Mouse (Mus musculus): Measurements from ENCODE around the gene Ppp2r3a. TPM values are rescaled to one million over a fixed set of nuclear protein-coding genes. Genes with fewer than 3 reads are reported as not detected.

Gene Ppp2r3a
- polyA plus RNA-seq, 1 experiment from 2014 or later, result 40.0 TPM

GRCm38 (mm10) chr9:101160092-101160491, 91.5 kb downstream of the Ppp2r3a start:
- 0 out of 2 replicates have a peak overlapping the region, but pooled peaks have one; percentile 20 for H3K27ac ChIP-seq (replicated peaks; ENCODE audit: low read depth, low read length)
- no peak overlapping the region for H3K4me2 ChIP-seq (ENCODE audit: low read length)
- DNase-seq (no peak), ATAC-seq (ENCODE audit: low FRiP score, low TSS enrichment) (no peak)
- no peak overlapping the region for H3K4me3 ChIP-seq (replicated peaks; ENCODE audit: low read depth, low read length)
- WGBS, result 83% methylated on average over 5 of the region's 5 CpGs
- no peak overlapping the region for H3K9ac ChIP-seq (replicated peaks; ENCODE audit: low read length)
- no peaks in the 10 kb centered on the region for H3K36me3 ChIP-seq (ENCODE audit: control insufficient read depth, insufficient read depth, low read length)
- no peaks in the 10 kb centered on the region for H3K9me3 ChIP-seq (ENCODE audit: control insufficient read depth, low read length)
- no peaks in the 10 kb centered on the region for H3K27me3 ChIP-seq (ENCODE audit: control insufficient read depth, insufficient read depth, low read length)
- H3K4me1 ChIP-seq (ENCODE audit: control insufficient read depth, insufficient read depth, low read length), result no peaks in the 10 kb centered on the region

- Histone ChIP-seq H3K4me1 (ENCODE audit: control insufficient read depth, insufficient read depth, low read length) (no peaks in the 10 kb centered on the region), H3K27ac (replicated peaks; ENCODE audit: low read depth, low read length) (no peak overlapping the region), H3K9ac (replicated peaks; ENCODE audit: low read length) (no peak overlapping the region), H3K27me3 (ENCODE audit: control insufficient read depth, insufficient read depth, low read length) (no peaks in the 10 kb centered on the region), H3K9me3 (ENCODE audit: control insufficient read depth, low read length) (no peaks in the 10 kb centered on the region), H3K36me3 (ENCODE audit: control insufficient read depth, insufficient read depth, low read length) (no peaks in the 10 kb centered on the region), H3K4me3 (replicated peaks; ENCODE audit: low read depth, low read length) (no peak overlapping the region), H3K4me2 (ENCODE audit: low read length) (no peak overlapping the region)
- 96% methylated on average over 1 of the region's 1 CpGs for WGBS
- ATAC-seq (ENCODE audit: low FRiP score, low TSS enrichment), result no peak
- peak; percentile 79 for DNase-seq
These were observed 92.2 kb downstream of the Ppp2r3a start for GRCm38 (mm10) chr9:101159431-101159830.

GRCm38 (mm10) chr9:101152872-101153271, 98.7 kb downstream of the Ppp2r3a start:
- Histone ChIP-seq H3K27me3 (ENCODE audit: control insufficient read depth, insufficient read depth, low read length) (no peaks in the 10 kb centered on the region), H3K27ac (replicated peaks; ENCODE audit: low read depth, low read length) (no peak overlapping the region), H3K4me1 (ENCODE audit: control insufficient read depth, insufficient read depth, low read length) (no peaks in the 10 kb centered on the region), H3K36me3 (ENCODE audit: control insufficient read depth, insufficient read depth, low read length) (0 out of 2 replicates have a peak, but pooled peaks cover 7% of the 10 kb centered on the region), H3K9ac (replicated peaks; ENCODE audit: low read length) (no peak overlapping the region), H3K9me3 (ENCODE audit: control insufficient read depth, low read length) (no peaks in the 10 kb centered on the region), H3K4me3 (replicated peaks; ENCODE audit: low read depth, low read length) (no peak overlapping the region), H3K4me2 (ENCODE audit: low read length) (no peak overlapping the region)
- ATAC-seq (ENCODE audit: low FRiP score, low TSS enrichment), result no peak
- peak; percentile 38 for DNase-seq
- 80% methylated on average over 5 of the region's 5 CpGs for WGBS

- 97% methylated on average over 4 of the region's 4 CpGs for whole genome bisulfite sequencing
- Histone ChIP-seq H3K9me3 (ENCODE audit: control insufficient read depth, low read length) (no peaks in the 10 kb centered on the region), H3K36me3 (ENCODE audit: control insufficient read depth, insufficient read depth, low read length) (peaks cover 36% of the 10 kb centered on the region), H3K4me3 (replicated peaks; ENCODE audit: low read depth, low read length) (no peak overlapping the region), H3K27me3 (ENCODE audit: control insufficient read depth, insufficient read depth, low read length) (no peaks in the 10 kb centered on the region), H3K9ac (replicated peaks; ENCODE audit: low read length) (no peak overlapping the region), H3K4me1 (ENCODE audit: control insufficient read depth, insufficient read depth, low read length) (no peaks in the 10 kb centered on the region), H3K4me2 (ENCODE audit: low read length) (no peak overlapping the region), H3K27ac (replicated peaks; ENCODE audit: low read depth, low read length) (no peak overlapping the region)
- DNase-seq (no peak), ATAC-seq (ENCODE audit: low FRiP score, low TSS enrichment) (no peak)
These were observed 108.0 kb downstream of the Ppp2r3a start for GRCm38 (mm10) chr9:101143635-101144034.

- Histone ChIP-seq H3K36me3 (ENCODE audit: control insufficient read depth, insufficient read depth, low read length) (peaks cover 21% of the 10 kb centered on the region), H3K4me2 (ENCODE audit: low read length) (no peak overlapping the region), H3K4me1 (ENCODE audit: control insufficient read depth, insufficient read depth, low read length) (no peaks in the 10 kb centered on the region), H3K27ac (replicated peaks; ENCODE audit: low read depth, low read length) (no peak overlapping the region), H3K4me3 (replicated peaks; ENCODE audit: low read depth, low read length) (no peak overlapping the region), H3K9ac (replicated peaks; ENCODE audit: low read length) (no peak overlapping the region), H3K9me3 (ENCODE audit: control insufficient read depth, low read length) (no peaks in the 10 kb centered on the region), H3K27me3 (ENCODE audit: control insufficient read depth, insufficient read depth, low read length) (no peaks in the 10 kb centered on the region)
- DNase-seq (no peak), ATAC-seq (ENCODE audit: low FRiP score, low TSS enrichment) (no peak)
- WGBS, result 90% methylated on average over 8 of the region's 8 CpGs
These were observed 137.3 kb downstream of the Ppp2r3a start for GRCm38 (mm10) chr9:101114182-101114884.

- H3K36me3 ChIP-seq (ENCODE audit: control insufficient read depth, insufficient read depth, low read length), result peaks cover 21% of the 10 kb centered on the region
- 96% methylated on average over 4 of the region's 4 CpGs for WGBS
- no peak overlapping the region for H3K9ac ChIP-seq (replicated peaks; ENCODE audit: low read length)
- ATAC-seq (ENCODE audit: low FRiP score, low TSS enrichment) (no peak), DNase-seq (no peak)
- H3K4me1 ChIP-seq (ENCODE audit: control insufficient read depth, insufficient read depth, low read length), result no peaks in the 10 kb centered on the region
- H3K27ac ChIP-seq (replicated peaks; ENCODE audit: low read depth, low read length), result no peak overlapping the region
- no peak overlapping the region for H3K4me3 ChIP-seq (replicated peaks; ENCODE audit: low read depth, low read length)
- no peaks in the 10 kb centered on the region for H3K27me3 ChIP-seq (ENCODE audit: control insufficient read depth, insufficient read depth, low read length)
- no peak overlapping the region for H3K4me2 ChIP-seq (ENCODE audit: low read length)
- H3K9me3 ChIP-seq (ENCODE audit: control insufficient read depth, low read length), result no peaks in the 10 kb centered on the region
These were observed 138.3 kb downstream of the Ppp2r3a start for GRCm38 (mm10) chr9:101113317-101113716.

- no peak overlapping the region for H3K9ac ChIP-seq (replicated peaks; ENCODE audit: low read length)
- DNase-seq, result peak; percentile 51
- no peak overlapping the region for H3K4me2 ChIP-seq (ENCODE audit: low read length)
- no peaks in the 10 kb centered on the region for H3K9me3 ChIP-seq (ENCODE audit: control insufficient read depth, low read length)
- WGBS, result 58% methylated on average over 3 of the region's 3 CpGs
- no peaks in the 10 kb centered on the region for H3K27me3 ChIP-seq (ENCODE audit: control insufficient read depth, insufficient read depth, low read length)
- 0 out of 2 replicates have a peak overlapping the region, but pooled peaks have one; percentile 13 for H3K27ac ChIP-seq (replicated peaks; ENCODE audit: low read depth, low read length)
- H3K4me3 ChIP-seq (replicated peaks; ENCODE audit: low read depth, low read length), result no peak overlapping the region
- no peaks in the 10 kb centered on the region for H3K4me1 ChIP-seq (ENCODE audit: control insufficient read depth, insufficient read depth, low read length)
- H3K36me3 ChIP-seq (ENCODE audit: control insufficient read depth, insufficient read depth, low read length), result peaks cover 33% of the 10 kb centered on the region
- no peak for ATAC-seq (ENCODE audit: low FRiP score, low TSS enrichment)
These were observed 141.6 kb downstream of the Ppp2r3a start for GRCm38 (mm10) chr9:101110013-101110412.

GRCm38 (mm10) chr9:101107386-101107785, 144.2 kb downstream of the Ppp2r3a start:
- Histone ChIP-seq H3K4me1 (ENCODE audit: control insufficient read depth, insufficient read depth, low read length) (no peaks in the 10 kb centered on the region), H3K27ac (replicated peaks; ENCODE audit: low read depth, low read length) (no peak overlapping the region), H3K4me2 (ENCODE audit: low read length) (no peak overlapping the region), H3K9me3 (ENCODE audit: control insufficient read depth, low read length) (no peaks in the 10 kb centered on the region), H3K9ac (replicated peaks; ENCODE audit: low read length) (no peak overlapping the region), H3K27me3 (ENCODE audit: control insufficient read depth, insufficient read depth, low read length) (no peaks in the 10 kb centered on the region), H3K36me3 (ENCODE audit: control insufficient read depth, insufficient read depth, low read length) (peaks cover 30% of the 10 kb centered on the region), H3K4me3 (replicated peaks; ENCODE audit: low read depth, low read length) (no peak overlapping the region)
- WGBS, result 77% methylated on average over 3 of the region's 3 CpGs
- DNase-seq, result no peak
- ATAC-seq (ENCODE audit: low FRiP score, low TSS enrichment), result no peak

- Histone ChIP-seq H3K36me3 (ENCODE audit: control insufficient read depth, insufficient read depth, low read length) (peaks cover 43% of the 10 kb centered on the region), H3K27ac (replicated peaks; ENCODE audit: low read depth, low read length) (no peak overlapping the region), H3K9me3 (ENCODE audit: control insufficient read depth, low read length) (no peaks in the 10 kb centered on the region), H3K4me1 (ENCODE audit: control insufficient read depth, insufficient read depth, low read length) (no peaks in the 10 kb centered on the region), H3K4me2 (ENCODE audit: low read length) (no peak overlapping the region), H3K27me3 (ENCODE audit: control insufficient read depth, insufficient read depth, low read length) (no peaks in the 10 kb centered on the region), H3K4me3 (replicated peaks; ENCODE audit: low read depth, low read length) (no peak overlapping the region), H3K9ac (replicated peaks; ENCODE audit: low read length) (no peak overlapping the region)
- no peak for ATAC-seq (ENCODE audit: low FRiP score, low TSS enrichment)
- DNase-seq, result no peak
- WGBS, result 96% methylated on average over 6 of the region's 6 CpGs
These were observed 145.9 kb downstream of the Ppp2r3a start for GRCm38 (mm10) chr9:101105735-101106134.
